Comparison of ENCODE assay signal across 8 mouse cellular contexts in the genomic region with DNA sequence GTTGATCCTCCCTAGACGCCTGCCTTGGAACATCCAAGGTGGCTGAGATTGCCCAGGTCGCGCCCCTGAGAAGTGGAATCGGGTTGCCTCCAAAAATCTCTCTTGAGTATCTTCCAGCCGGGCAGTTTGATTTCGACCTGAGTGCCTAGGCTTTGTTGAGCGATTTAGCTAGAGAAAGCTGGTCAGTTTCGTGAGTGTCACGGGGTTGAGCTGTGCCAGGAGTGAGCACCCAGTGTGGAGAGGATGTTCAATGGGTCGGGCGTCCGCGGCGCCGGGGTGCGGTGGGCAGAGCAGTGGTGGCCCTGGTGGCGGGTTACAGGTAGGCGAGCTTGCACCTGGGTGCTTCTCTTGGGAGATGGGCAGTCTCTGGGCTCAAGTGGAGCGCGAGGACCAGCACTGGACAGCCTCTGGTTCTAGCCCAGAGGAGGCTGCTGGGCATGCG. TPM values are rescaled to one million over a fixed set of nuclear protein-coding genes. Genes with fewer than 3 reads are reported as not detected.
DNase-seq lines count a peak whose midpoint lies in the region; ATAC-seq and TF ChIP-seq lines count a peak whose summit lies in the region.

No protein-coding gene starts in this region.

- no peaks in the 10 kb centered on the region for H3K9me3 ChIP-seq in kidney, embryonic 15.5 days (replicated peaks)
- no peaks in the 10 kb centered on the region for H3K9me3 ChIP-seq in forebrain, embryonic 14.5 days (replicated peaks; ENCODE audit: control insufficient read depth, low read length)
- no peaks in the 10 kb centered on the region for H3K9me3 ChIP-seq in intestine, postnatal 0 days (ENCODE audit: control insufficient read depth)
- no peaks in the 10 kb centered on the region for H3K9me3 ChIP-seq in lung, embryonic 16.5 days (ENCODE audit: control insufficient read depth, low read length)
- H3K9me3 ChIP-seq in stomach, embryonic 16.5 days (replicated peaks; ENCODE audit: control insufficient read depth, low read length): no peaks in the 10 kb centered on the region

- H3K4me3 ChIP-seq in kidney, embryonic 15.5 days (replicated peaks): peak overlapping the region; percentile 76
- peak overlapping the region; percentile 68 for H3K4me3 ChIP-seq in forebrain, embryonic 14.5 days (ENCODE audit: low read depth, low read length)
- H3K4me3 ChIP-seq in intestine, postnatal 0 days (ENCODE audit: low read depth, low read length): peak overlapping the region; percentile 59
- peak overlapping the region; percentile 73 for H3K4me3 ChIP-seq in lung, embryonic 16.5 days (ENCODE audit: low read length)
- H3K4me3 ChIP-seq in stomach, embryonic 16.5 days (replicated peaks; ENCODE audit: low read length): peak overlapping the region; percentile 70

- no peak for TF ChIP-seq CTCF in intestine, postnatal 0 days (IDR thresholded peaks at IDR 0.05; ENCODE audit: low read depth)

- H3K4me2 ChIP-seq in kidney, embryonic 15.5 days: peak overlapping the region; percentile 87
- H3K4me2 ChIP-seq in forebrain, embryonic 14.5 days (ENCODE audit: low read length): peak overlapping the region; percentile 74
- peak overlapping the region; percentile 96 for H3K4me2 ChIP-seq in intestine, postnatal 0 days (replicated peaks; ENCODE audit: low read depth)
- H3K4me2 ChIP-seq in lung, embryonic 16.5 days (ENCODE audit: low read depth, low read length): peak overlapping the region; percentile 83
- H3K4me2 ChIP-seq in stomach, embryonic 16.5 days (ENCODE audit: low read depth, low read length): peak overlapping the region; percentile 86

- H3K27me3 ChIP-seq in kidney, embryonic 15.5 days: no peaks in the 10 kb centered on the region
- H3K27me3 ChIP-seq in forebrain, embryonic 14.5 days (replicated peaks; ENCODE audit: control insufficient read depth, insufficient read depth, low read length): peaks cover 10% of the 10 kb centered on the region; the same call in 1 of the 2 replicates
- peaks cover 46% of the 10 kb centered on the region for H3K27me3 ChIP-seq in intestine, postnatal 0 days (replicated peaks; ENCODE audit: control insufficient read depth, insufficient read depth, low read length)
- no peaks in the 10 kb centered on the region; the same call in 1 of the 2 replicates for H3K27me3 ChIP-seq in lung, embryonic 16.5 days (ENCODE audit: control insufficient read depth, insufficient read depth, low read depth, low read length)
- no peaks in the 10 kb centered on the region for H3K27me3 ChIP-seq in stomach, embryonic 16.5 days (ENCODE audit: control insufficient read depth, insufficient read depth, low read length)

- no peak for ATAC-seq in kidney, embryonic 15.5 days (replicated peaks; ENCODE audit: low FRiP score)
- no peak for ATAC-seq in forebrain, embryonic 14.5 days
- no peak for ATAC-seq in intestine, postnatal 0 days
- ATAC-seq in lung, embryonic 16.5 days (ENCODE audit: low read depth): no peak
- no peak for ATAC-seq in stomach, embryonic 16.5 days (ENCODE audit: insufficient read depth, low FRiP score)

- 2% methylated on average over 21 of the region's 21 CpGs for WGBS in kidney, embryonic 15.5 days
- WGBS in forebrain, embryonic 14.5 days: under 1% methylated on average over 21 of the region's 21 CpGs
- under 1% methylated on average over 21 of the region's 21 CpGs for WGBS in intestine, postnatal 0 days
- WGBS in lung, embryonic 16.5 days: under 1% methylated on average over 21 of the region's 21 CpGs
- under 1% methylated on average over 21 of the region's 21 CpGs for WGBS in stomach, embryonic 16.5 days

- H3K27ac ChIP-seq in kidney, embryonic 15.5 days: no peak overlapping the region
- H3K27ac ChIP-seq in forebrain, embryonic 14.5 days (ENCODE audit: low read depth, low read length): peak overlapping the region; percentile 98
- H3K27ac ChIP-seq in intestine, postnatal 0 days (ENCODE audit: low read depth, low read length): no peak overlapping the region
- no peak overlapping the region for H3K27ac ChIP-seq in lung, embryonic 16.5 days (ENCODE audit: low read length)
- H3K27ac ChIP-seq in stomach, embryonic 16.5 days (ENCODE audit: low read length): no peak overlapping the region

- H3K4me1 ChIP-seq in kidney, embryonic 15.5 days: peaks cover 25% of the 10 kb centered on the region
- peaks cover 6% of the 10 kb centered on the region; the same call in 1 of the 2 replicates for H3K4me1 ChIP-seq in forebrain, embryonic 14.5 days (ENCODE audit: control insufficient read depth, insufficient read depth, low read length)
- H3K4me1 ChIP-seq in intestine, postnatal 0 days (replicated peaks; ENCODE audit: control insufficient read depth, insufficient read depth, low read length): no peaks in the 10 kb centered on the region
- H3K4me1 ChIP-seq in lung, embryonic 16.5 days (replicated peaks; ENCODE audit: control insufficient read depth, insufficient read depth, low read length): peaks cover 9% of the 10 kb centered on the region; the same call in 1 of the 2 replicates
- no peaks in the 10 kb centered on the region for H3K4me1 ChIP-seq in stomach, embryonic 16.5 days (ENCODE audit: control insufficient read depth, insufficient read depth, low read length)

- peak overlapping the region; percentile 53 for H3K9ac ChIP-seq in kidney, embryonic 15.5 days
- H3K9ac ChIP-seq in forebrain, embryonic 14.5 days (ENCODE audit: low read length): peak overlapping the region; percentile 88
- H3K9ac ChIP-seq in intestine, postnatal 0 days (ENCODE audit: low read depth, low read length): no peak overlapping the region; the same call in 1 of the 2 replicates
- peak overlapping the region; percentile 75 for H3K9ac ChIP-seq in lung, embryonic 16.5 days (ENCODE audit: low read length)
- peak overlapping the region; percentile 85 for H3K9ac ChIP-seq in stomach, embryonic 16.5 days (ENCODE audit: low read length)

- no peaks in the 10 kb centered on the region for H3K36me3 ChIP-seq in kidney, embryonic 15.5 days
- no peaks in the 10 kb centered on the region for H3K36me3 ChIP-seq in forebrain, embryonic 14.5 days (ENCODE audit: control insufficient read depth, insufficient read depth, low read length)
- H3K36me3 ChIP-seq in intestine, postnatal 0 days (ENCODE audit: control insufficient read depth, insufficient read depth): no peaks in the 10 kb centered on the region
- no peaks in the 10 kb centered on the region for H3K36me3 ChIP-seq in lung, embryonic 16.5 days (ENCODE audit: control insufficient read depth, insufficient read depth, low read length)
- no peaks in the 10 kb centered on the region for H3K36me3 ChIP-seq in stomach, embryonic 16.5 days (ENCODE audit: control insufficient read depth, insufficient read depth, low read length)

- DNase-seq in kidney, adult 8-10 months: no peak
- DNase-seq in cerebellum, adult 11-12 months: peak; percentile 45
- DNase-seq in forebrain, embryonic 14.5 days (ENCODE audit: low spot score): no peak
- DNase-seq in thymus, postnatal 36 days: no peak

RNA-seq across cellular contexts. Expression of gene Adgrl3, which starts 1.9 kb away (rescaled TPM):
- 18.5 and 20.4 TPM in 2 replicates for polyA plus RNA-seq in kidney, embryonic 15.5 days (2015; fragmentation: Nextera tagmentation; extraction: Ambion mirVana)
- 24.5 and 36.4 TPM in 2 replicates for polyA plus RNA-seq in forebrain, embryonic 14.5 days (2014; fragmentation: Nextera tagmentation; extraction: Ambion mirVana)
- polyA plus RNA-seq in intestine, postnatal 0 days (2015; fragmentation: Nextera tagmentation; extraction: Ambion mirVana): 4.2 and 5.0 TPM in 2 replicates
- polyA plus RNA-seq in lung, embryonic 16.5 days (2015; fragmentation: Nextera tagmentation; extraction: Ambion mirVana): 13.8 and 16.5 TPM in 2 replicates
- 16.9 and 17.0 TPM in 2 replicates for polyA plus RNA-seq in stomach, embryonic 16.5 days (2015; fragmentation: Nextera tagmentation; extraction: Ambion mirVana)
